Mouse (Mus musculus): Measurements from ENCODE around the gene Gcg. TPM values are rescaled to one million over a fixed set of nuclear protein-coding genes. Genes with fewer than 3 reads are reported as not detected.

Gcg gene
- not detected in 2 replicates for total RNA-seq (2017)

DNA sequence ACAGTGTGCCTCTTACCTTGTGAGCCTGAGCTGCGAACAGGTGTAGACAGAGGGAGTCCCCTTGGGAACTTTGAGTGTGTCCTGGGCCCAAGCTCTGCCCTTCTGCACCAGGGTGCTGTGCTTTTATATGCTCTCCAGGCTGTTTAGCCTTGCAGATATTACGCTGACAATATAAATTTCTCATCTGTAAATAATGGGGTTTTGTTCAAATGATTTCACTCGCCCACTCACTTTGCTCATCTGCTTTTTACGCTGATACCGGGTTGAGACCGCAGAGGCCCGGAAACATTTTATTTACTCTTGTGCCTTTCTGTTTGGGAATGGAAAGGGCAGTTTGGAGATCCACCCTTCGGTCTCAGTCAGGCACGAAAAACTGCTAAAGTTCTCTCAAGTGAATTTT, at the start of gene Gcg:
Gcg (minus strand) TSS at position 101 of the 400 bp plus-strand sequence.
- no peak for ATAC-seq (replicated peaks; ENCODE audit: low read depth, poor library complexity, severe bottlenecking)

DNA sequence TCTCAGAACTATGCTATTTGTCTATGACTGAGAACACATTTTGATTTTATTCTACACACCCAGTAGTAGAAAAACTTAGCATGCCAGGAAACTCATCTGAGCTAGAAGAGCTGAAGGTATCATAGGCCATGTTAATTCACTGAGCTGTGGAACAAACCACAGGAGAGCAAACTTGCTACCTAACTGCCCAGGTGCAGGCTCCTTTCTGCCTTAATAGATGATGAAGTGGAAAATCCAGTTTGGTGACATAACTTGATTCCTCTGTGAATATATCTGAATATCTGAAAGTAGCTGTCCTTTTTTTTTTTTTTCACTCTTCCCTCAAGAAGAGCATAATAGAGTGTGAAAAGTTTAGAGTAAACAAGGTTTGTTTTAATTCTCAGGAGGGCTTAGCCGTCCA, 47.6 kb upstream of the Gcg start:
- ATAC-seq (replicated peaks; ENCODE audit: low read depth, poor library complexity, severe bottlenecking), result no peak

DNA sequence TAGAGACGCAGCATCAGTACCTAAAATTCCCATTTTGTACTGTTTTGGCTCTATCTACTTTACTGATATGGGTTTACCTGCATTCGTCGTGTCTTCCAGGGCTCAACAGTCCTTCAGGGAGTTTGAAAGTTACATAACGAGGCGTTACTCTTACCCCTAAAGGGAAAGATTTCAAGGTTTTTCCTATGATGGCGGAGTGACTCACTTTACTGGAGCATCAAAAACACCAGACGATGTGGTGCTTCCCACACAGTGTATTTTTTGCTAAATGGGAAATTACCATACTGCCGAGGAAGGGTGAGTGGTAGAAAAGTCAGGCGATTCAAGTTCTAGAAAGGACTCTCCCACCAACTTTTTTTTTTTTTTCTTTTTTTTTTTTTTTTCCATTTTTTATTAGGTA, 42.9 kb upstream of the Gcg start:
- ATAC-seq (replicated peaks; ENCODE audit: low read depth, poor library complexity, severe bottlenecking), result no peak

DNA sequence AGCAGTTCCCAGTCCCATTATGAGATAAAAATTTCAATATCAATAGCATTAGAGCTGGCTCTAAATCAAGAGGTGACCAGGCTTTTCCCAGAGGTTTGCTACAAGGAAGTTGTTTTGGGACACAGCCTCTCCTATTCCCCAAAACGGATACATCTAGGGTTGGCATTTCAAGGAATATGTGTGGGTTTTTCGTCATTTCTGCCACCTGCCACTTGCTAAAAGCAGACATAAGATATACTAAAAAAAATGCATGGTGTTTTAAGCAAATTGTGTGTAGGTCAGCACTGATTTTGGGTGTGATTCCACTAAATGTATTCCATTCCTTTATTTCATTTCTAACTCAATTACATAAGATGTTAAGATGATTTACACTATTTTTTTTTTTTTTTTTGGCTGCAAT, 34.3 kb upstream of the Gcg start:
- no peak for ATAC-seq (replicated peaks; ENCODE audit: low read depth, poor library complexity, severe bottlenecking)

DNA sequence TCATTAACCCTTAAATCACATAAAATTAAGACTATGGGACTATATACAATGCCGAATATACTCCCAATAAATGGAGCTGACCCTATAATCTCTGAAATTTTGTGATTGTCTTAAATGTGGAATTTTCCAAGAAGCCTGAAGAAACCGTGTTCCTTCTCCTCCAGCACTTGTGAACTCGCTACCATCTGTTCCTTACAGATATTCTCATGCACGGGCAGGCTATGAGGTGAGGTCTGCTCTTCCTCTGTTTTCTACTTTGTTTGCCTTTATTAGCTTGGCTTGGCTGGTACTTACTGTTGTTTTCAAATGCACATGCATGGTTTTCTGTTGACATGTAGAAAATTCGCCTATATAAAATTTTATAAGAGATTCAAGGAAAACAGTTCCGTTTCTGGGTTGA, 31.0 kb upstream of the Gcg start:
- no peak for ATAC-seq (replicated peaks; ENCODE audit: low read depth, poor library complexity, severe bottlenecking)

DNA sequence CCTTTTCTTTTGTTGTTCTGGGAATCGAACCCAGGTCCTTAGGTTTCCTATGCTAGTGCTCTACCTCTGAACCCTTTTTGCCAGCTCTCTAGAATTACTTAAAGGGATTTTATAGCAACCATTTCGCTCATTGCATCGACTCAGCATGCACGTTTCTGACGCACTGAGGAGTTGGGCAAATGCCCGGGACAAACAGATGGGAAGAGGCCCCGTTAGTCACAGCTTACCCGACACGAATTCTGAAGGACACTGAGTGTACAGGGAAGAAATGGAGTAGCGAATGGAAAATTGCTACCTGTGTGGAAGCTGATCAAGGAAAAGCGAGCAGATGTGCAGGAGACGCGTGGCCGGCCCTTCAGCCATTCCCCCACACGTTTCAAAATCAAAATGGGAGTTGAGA, 30.0 kb upstream of the Gcg start:
- ATAC-seq (replicated peaks; ENCODE audit: low read depth, poor library complexity, severe bottlenecking), result no peak

DNA sequence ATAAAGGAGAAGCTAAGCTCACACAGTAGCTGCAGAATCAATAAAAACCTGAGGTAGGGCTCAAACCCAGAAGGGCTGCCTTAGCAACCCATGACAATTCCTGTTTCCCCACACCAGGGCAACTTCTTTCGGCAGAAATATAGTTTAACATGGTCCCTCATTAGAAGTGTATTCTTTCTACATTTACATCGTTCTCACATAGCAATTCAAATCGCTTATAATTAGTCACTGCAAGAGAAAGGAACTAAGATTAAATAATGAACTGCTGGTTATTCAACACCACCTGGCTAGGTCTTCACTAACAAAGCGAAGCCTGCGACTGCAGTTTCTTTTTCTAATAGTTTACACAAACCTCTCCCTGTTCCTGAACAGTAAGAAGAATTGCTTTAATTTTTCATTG, 23.7 kb upstream of the Gcg start:
- ATAC-seq (replicated peaks; ENCODE audit: low read depth, poor library complexity, severe bottlenecking), result no peak

DNA sequence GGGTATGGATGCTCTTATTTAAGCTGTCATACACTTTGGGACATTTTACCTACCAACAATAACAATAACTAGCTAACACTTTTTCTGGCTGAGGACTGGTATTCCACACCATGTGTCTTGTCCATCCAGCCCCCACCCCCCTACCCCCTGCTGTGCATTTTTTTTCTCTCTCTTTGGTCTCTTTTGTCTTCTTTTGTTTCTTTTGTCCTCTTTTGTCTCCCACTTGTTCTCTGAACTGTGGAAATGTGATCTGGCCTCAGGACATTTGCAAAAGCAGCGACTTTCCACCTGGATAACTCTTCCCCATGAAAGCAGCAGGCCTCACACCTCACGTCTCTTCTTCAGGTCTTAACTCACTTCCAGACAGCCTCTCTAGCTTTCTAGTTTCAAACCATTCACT, 23.0 kb upstream of the Gcg start:
- no peak for ATAC-seq (replicated peaks; ENCODE audit: low read depth, poor library complexity, severe bottlenecking)

DNA sequence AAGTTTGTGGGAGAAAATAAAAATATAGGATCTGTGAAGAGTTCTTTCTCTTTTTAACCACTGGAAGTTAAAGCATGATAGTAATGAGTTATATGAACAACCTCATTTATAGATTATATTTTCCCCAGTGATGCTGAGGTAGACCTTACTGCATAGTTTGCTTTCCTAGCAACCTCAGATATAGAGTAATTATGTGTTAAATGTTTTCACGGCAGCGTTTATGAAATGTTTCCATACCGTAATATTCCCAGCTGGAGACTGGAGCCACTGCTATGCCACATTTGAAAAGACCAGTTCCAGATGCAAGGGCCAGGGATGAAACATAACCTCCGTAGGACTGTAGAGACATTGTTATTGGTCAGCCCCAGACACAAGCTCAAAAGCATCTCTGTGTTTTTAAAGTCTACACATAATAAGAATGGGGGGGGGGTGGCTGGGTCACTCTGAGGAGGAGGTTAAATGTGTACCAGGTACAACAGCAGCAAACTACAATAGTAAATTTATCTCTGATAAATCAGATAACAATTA, 20.9 kb upstream of the Gcg start:
- ATAC-seq (replicated peaks; ENCODE audit: low read depth, poor library complexity, severe bottlenecking), result no peak

DNA sequence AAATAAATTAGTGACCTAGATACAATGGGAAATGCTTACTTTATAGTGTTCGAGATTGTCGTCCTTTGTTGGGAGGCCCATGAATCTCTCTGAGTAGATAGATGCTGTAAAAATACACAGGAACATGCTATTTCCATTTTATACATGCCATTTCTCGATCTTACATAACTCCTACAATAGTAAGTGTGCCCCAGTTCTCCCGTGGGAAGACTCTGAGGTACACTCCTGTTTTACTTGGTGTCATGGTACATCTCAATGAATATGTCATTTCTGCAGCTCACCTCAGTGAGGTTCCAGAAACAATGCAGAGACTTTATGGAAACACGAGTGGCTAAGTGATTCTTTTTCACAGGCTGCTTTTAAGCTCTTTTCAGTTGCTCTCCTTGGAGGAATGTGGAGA, 19.9 kb upstream of the Gcg start:
- ATAC-seq (replicated peaks; ENCODE audit: low read depth, poor library complexity, severe bottlenecking), result no peak

DNA sequence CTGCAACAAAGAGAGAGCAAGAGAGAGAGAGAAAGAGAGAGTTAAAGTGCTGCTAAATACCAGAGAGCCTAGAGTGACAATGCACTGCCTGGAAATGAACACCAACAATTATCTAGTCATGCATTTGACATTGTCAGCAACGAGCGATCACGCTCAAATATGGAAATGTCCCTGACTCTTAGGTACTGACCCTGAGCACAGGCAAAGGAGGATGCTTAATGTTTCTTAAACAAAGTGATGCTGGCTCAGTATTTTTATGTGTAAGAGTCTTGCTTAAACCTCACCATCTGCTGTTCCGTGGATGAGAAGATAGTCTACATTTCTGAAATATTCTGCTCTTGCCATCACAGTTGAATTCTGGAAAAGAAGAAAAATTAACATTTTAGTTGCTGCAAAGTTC, 19.1 kb upstream of the Gcg start:
- ATAC-seq (replicated peaks; ENCODE audit: low read depth, poor library complexity, severe bottlenecking), result no peak

DNA sequence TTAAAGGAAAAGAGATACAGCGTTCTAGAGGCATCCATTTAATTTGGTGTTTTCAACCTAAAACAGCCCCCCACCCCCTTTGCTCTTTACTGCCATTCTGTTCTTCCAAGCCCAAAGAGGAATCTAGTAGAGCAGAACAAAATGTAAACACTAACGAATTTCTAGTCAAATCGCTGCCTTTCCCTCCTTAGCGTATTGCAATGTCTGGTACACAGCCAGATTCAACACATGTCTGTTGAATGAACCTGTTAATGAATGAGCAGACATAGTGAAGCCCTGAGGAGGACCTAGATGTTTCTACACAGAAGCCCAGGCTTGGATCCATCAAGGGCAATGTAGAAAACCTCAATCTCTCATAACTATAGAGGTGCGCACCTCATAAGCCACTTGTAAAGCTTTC, 15.4 kb upstream of the Gcg start:
- ATAC-seq (replicated peaks; ENCODE audit: low read depth, poor library complexity, severe bottlenecking), result no peak

DNA sequence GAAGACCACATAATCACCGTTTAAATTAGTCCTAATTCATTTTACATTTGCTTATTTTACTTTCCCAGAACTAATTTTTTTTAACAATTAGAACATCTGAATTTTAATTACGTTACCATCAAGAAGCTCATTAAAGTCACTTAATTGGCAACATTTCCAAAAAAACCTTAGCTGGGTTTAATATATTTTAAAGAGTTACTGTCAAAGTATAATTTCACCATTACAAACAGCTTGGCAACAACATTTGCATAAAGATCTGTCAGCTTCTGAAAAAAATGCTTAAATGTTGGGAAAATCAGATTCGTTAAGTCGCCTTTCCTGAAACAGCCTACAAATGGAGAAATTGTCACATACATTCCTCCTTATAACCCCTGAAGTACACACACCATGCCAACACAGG, 14.6 kb upstream of the Gcg start:
- ATAC-seq (replicated peaks; ENCODE audit: low read depth, poor library complexity, severe bottlenecking), result no peak

DNA sequence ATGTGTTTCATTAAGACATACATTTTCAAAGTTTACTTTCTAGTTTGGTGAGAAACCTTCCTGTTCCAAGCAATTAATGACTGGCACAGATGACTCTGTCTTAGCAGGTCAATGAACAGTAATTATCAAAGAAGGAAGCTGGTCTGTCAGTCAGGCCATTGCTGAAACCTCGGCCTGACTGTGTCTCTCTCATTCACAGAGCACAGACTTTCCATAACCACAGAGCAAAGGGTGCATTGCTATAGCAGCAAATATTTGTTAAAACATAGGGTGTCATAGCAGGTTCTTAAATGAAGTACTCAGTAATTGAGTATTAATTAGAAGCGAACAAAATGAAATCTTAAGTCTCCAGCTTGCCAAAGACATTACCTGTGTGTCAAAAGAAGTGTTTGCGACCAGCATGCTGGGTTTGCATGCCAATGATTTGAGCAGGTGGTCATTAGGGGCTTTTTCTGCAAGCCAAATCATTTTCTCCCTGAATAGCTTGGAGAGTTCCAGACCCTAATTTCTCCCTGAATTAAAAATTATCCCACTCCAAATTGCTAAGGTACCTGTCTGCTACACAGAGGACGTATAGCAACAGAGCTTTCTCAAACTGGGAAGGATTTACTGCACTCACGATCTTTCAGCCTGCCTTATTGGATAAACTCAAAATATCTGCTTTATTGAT, 14.0 kb upstream of the Gcg start:
- no peak for ATAC-seq (replicated peaks; ENCODE audit: low read depth, poor library complexity, severe bottlenecking)

DNA sequence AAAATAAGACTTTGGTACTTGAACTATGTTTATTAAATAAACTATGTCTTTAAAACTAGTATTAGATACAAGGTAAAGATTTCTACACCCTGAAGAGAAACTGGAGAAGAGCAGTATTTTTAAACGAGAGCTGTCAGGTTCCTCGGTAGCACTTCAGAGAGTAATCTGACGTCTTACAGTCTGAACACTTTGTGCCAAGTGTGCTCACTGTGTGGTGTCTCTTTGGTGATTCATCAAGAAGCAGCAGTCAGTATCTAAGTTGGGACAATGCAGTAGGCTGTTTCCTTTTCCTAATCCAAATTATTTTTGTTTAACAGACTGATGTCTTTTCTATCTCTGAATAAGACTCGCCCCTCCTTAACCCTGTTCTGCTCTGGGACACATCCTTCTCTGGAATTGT, 12.0 kb upstream of the Gcg start:
- no peak for ATAC-seq (replicated peaks; ENCODE audit: low read depth, poor library complexity, severe bottlenecking)

DNA sequence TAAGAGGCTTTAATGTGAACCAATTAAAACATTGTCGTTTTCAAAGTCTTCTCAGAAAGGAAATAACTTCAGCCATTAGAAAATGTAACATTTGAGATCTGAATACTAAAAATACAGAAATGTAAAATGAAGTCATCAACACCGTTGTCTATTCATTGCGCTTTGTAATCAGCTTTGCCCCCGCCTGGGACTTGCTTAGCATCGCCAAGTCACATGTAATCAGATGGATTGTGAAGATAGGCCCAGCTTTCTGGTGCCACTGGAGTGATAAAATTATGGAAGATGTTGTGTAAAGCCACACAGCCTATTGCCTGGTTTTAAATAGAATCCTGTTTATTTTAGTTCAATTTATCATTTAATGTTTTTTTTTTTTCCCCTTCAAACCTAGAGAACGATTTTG, 6.4 kb upstream of the Gcg start:
- no peak for ATAC-seq (replicated peaks; ENCODE audit: low read depth, poor library complexity, severe bottlenecking)

DNA sequence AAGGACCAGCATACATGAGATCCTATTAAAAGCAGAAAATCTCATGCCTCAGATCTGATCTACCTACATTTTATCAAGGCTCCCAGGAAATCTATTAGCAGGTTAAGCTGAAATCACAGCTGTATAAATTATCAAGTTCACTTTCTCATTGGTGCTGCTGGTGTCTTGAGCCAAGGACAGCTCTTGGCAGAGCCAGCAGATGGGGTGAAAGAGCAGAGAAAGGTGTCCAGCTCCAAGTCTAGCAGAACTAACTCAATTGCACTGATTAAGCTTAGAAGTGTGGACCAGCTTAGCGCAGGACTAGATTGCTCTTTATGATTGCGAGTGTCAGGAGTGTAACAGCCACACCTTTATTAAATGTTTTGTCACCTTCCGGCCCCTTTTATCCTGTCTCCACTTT, 1.5 kb upstream of the Gcg start:
- 0 out of 2 replicates have a peak, but pooled peaks have one; percentile 56 for ATAC-seq (replicated peaks; ENCODE audit: low read depth, poor library complexity, severe bottlenecking)

DNA sequence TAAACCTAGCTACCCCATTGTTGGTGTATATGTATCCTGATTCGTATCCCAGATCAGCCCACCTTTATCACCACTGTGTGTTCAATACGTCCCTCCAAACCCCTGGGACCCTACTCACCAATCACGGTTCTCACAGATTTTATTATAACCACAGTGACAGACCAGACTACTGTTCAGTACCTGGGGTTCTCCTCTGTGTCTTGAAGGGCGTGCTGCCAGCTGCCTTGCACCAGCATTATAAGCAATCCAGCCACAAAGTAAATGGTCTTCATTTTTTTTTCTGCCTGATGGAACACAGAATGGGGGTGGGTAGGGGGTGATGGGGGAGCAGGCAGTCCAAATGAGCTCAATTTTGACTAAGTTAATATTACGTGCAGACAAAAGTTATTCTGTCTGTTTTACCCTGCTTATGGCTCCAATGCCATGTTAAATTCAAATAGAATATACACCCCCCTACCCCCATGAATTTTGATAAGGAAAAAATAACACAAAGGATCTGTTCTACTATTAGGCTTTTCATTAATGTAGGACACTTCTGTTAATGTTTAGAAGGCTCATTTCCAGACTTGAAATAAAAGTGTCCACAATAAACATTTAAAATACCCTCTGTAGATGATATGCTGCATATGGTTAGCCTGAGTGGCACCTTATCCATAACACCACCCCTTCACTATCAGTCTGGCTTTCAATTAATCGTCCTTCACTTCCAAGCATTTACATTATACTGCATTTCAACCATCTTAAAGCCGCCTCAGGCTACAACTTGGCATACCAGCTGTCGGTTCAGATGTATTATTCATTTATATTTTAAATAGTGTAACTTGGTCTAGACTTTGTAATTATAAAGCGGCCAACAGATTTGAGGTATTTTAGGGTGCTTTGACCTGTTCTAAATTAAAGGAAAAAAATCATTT, 2.9 kb downstream of the Gcg start:
- ATAC-seq (replicated peaks; ENCODE audit: low read depth, poor library complexity, severe bottlenecking), result no peak

DNA sequence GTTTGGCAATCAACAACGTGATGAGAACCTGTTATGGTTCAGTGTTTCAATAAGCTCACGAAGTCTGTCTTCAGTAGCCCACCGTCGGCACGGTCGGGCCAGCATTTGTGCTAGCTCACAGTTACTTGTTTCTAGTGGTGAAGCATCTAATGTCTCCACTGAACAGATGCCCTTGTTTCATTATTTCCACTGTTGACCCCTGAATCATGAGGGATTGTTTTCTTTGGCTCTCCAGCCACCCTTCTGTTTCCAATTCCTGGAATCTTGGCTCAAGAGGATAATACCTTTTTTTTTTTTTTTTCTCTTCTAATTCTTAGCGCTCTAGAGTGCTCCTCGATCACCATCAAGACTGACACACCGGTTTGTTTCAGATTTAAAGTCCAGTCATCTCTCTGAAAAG, 13.9 kb downstream of the Gcg start:
- no peak for ATAC-seq (replicated peaks; ENCODE audit: low read depth, poor library complexity, severe bottlenecking)

DNA sequence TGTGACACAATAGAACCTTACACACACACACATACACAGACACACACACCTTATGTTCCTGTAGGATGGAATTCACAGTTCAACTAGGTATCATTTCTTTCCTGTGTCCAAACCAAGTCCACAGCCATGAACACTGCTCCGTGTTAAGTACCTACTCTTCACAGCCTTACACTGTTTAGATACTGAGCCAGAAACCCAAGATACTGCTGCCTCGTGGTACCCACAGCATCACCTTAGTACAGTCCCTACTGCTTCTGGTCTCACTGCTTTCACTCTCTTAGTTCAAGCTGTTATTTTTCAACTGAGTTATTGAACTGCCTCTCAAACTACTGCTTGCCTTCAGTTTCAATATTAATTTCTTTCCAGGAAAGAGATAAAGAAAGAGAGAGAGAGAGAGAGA, 20.2 kb downstream of the Gcg start:
- ATAC-seq (replicated peaks; ENCODE audit: low read depth, poor library complexity, severe bottlenecking), result no peak

DNA sequence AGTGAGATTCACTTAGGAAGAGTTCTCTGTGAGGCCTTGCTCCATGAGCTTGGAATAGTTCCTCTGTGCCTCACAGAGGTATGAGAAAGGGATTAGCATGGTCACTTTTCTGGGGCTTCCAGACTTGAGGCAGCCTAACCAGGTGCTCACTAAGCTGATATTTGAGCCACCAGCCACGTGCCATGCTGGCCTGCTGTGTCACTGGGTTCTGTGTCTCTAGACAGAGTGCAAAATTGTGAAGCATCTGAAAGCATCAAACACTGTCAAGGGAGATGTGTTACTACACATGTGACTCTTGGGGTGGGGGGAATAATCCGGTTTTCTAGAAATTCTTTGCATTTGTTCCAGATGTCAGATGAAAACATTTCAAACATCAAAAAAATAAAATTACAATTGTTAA, 21.3 kb downstream of the Gcg start:
- ATAC-seq (replicated peaks; ENCODE audit: low read depth, poor library complexity, severe bottlenecking), result no peak

Data from common myeloid progenitor, adult 5-6 weeks (primary cell).